Mouse (Mus musculus) ES-E14 (cell line): ENCODE results near the gene Rbm4b. TPM values are rescaled to one million over a fixed set of nuclear protein-coding genes. Genes with fewer than 3 reads are reported as not detected.

Experiments
- DNase-seq: peaks from one replicate; pipeline ENCODE4 v3.0.0-alpha.2; 2013; ENCODE audit warnings: low read depth, low spot score
- H3K27ac ChIP-seq: 2 replicates; pipeline ENCODE4 v1.5.1; 2012; ENCODE audit warnings: low read depth, mild to moderate bottlenecking, low read length, moderate library complexity, mixed read lengths; ENCODE audit not compliant: poor library complexity, insufficient read depth, severe bottlenecking
- H3K36me3 ChIP-seq: 2 replicates; pipeline ENCODE4 v1.6.1; 2012; ENCODE audit warnings: mild to moderate bottlenecking, low read length, moderate library complexity, mixed read lengths; ENCODE audit not compliant: control insufficient read depth, poor library complexity, insufficient read depth, severe bottlenecking
- H3K4me1 ChIP-seq, 2 experiments: fragments of 150-350 bp in 1 of 2; sonication (generic) in 1 of 2; 2 replicates each; pipeline ENCODE4 v1.6.1; 2012; ENCODE audit warnings: low read length in 2 of 2, mild to moderate bottlenecking in 1 of 2, mixed read lengths in 1 of 2; ENCODE audit not compliant: control insufficient read depth in 2 of 2, insufficient read depth in 2 of 2, poor library complexity in 1 of 2
- H3K4me3 ChIP-seq, 2 experiments: fragments of 150-350 bp in 1 of 2; sonication (generic) in 1 of 2; 2 replicates each; pipeline ENCODE4 v1.5.1; 2012; ENCODE audit warnings: low read length in 2 of 2, low read depth in 1 of 2, mild to moderate bottlenecking in 1 of 2, mixed read lengths in 1 of 2; ENCODE audit not compliant: insufficient read depth in 1 of 2, poor library complexity in 1 of 2, severe bottlenecking in 1 of 2
- H3K9ac ChIP-seq: 2 replicates; pipeline ENCODE4 v1.6.1; 2012; ENCODE audit warnings: low read depth, mild to moderate bottlenecking, low read length, mixed read lengths; ENCODE audit not compliant: poor library complexity, insufficient read depth, severe bottlenecking
- H3K9me3 ChIP-seq: fragments of 150-350 bp; sonication (generic); 2 replicates; pipeline ENCODE4 v1.6.1; 2012; ENCODE audit warnings: low read depth, mild to moderate bottlenecking, low read length; ENCODE audit not compliant: control insufficient read depth, insufficient read depth
- CHD2 ChIP-seq: IDR thresholded peaks from 2 replicates; pipeline ENCODE4 v1.6.1; 2014; ENCODE audit warnings: mild to moderate bottlenecking, low read depth, low read length, inconsistent platforms
- HCFC1 ChIP-seq: IDR thresholded peaks from 2 replicates; pipeline ENCODE4 v1.6.1; 2012; ENCODE audit warnings: low read length, inconsistent platforms, borderline replicate concordance; ENCODE audit not compliant: insufficient read depth
- MAFK ChIP-seq: IDR thresholded peaks from 2 replicates; pipeline ENCODE4 v1.6.1; 2014; ENCODE audit warnings: mild to moderate bottlenecking, low read depth, low read length, inconsistent platforms; ENCODE audit not compliant: insufficient read depth
- ZC3H11A ChIP-seq: IDR thresholded peaks from 2 replicates; pipeline ENCODE4 v1.6.1; 2012; ENCODE audit warnings: low read depth, mild to moderate bottlenecking, inconsistent platforms, low read length, borderline replicate concordance
- ZNF384 ChIP-seq: IDR thresholded peaks from 2 replicates; pipeline ENCODE4 v1.6.1; 2012; ENCODE audit warnings: low read depth, low read length, inconsistent platforms
- in situ Hi-C, 2 experiments: fragments of 600-800 bp; cut with MboI; formaldehyde crosslinking; loops; one replicate each; pipeline ENCODE4 v1.15.1; 2025; ENCODE audit warnings: low sequenced_read_pairs in 2 of 2, inconsistent platforms in 1 of 2; ENCODE audit not compliant: unreplicated experiment in 2 of 2
- total RNA-seq: library from RNA; depleted of rRNA; stranded (reverse); fragments of 300-350 nt; gene quantifications from 2 replicates; pipeline ENCODE4 v1.2.3, GENCODE M21; 2012

Rbm4b gene
- total RNA-seq, 1 experiment = 11.1 TPM

DNA sequence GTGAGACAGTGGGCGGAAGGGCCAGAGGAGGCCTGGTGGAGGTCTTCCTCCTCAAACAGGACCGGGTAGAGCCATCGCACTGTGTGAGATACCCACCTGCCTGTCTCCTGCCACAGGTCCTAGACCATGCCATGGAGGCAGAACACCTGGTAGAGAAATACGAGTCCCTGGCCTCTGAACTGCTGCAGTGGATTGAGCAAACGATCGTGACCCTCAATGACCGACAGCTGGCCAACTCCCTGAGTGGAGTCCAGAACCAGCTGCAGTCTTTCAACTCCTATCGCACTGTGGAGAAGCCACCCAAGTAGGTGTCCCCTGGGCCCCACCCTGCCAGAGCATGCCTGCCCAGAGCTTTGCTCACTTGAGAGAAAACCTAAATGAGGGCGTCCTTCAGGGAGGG is 27.1 kb upstream of the Rbm4b start:
- H3K4me3 ChIP-seq = no peak overlapping the region
- H3K9me3 ChIP-seq = no peaks in the 10 kb centered on the region
- in situ Hi-C loops = loop anchor here in 1 of 2 experiments (25.0 kb wide), 1 partner anchor 92 kb away; the partner anchor contains the start of gene Rce1
- H3K27ac ChIP-seq = no peak overlapping the region
- peaks cover 12% of the 10 kb centered on the region; the same call in 1 of the 2 replicates for H3K36me3 ChIP-seq
- H3K9ac ChIP-seq = no peak overlapping the region
- H3K4me1 ChIP-seq = 0 out of 4 replicates have a peak, but pooled peaks cover 0 to under 1% of the 10 kb centered on the region in 2 experiments
- DNase-seq = no peak
- TF ChIP-seq ZNF384 (no peak), CHD2 (no peak), MAFK (no peak), HCFC1 (no peak), ZC3H11A (no peak)

DNA sequence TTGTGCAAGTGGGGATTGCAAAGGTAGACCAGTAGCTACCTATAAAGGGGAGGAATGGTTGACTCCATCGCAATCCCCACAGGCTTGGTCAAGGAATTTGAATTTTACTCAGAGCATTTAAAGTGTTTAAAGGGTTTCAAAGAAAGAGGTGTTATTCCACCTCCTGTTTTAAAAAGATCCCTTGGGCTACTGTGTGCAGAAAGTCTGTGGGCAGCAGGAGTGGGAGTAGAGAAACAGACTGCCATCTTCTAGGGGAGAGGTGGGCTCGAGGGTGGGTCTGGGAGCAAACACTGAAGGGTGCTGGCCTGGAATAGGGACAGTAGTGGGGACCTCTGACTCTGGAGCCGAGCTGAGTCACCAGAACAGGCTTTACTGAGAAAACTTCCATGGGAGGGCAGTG is 23.2 kb upstream of the Rbm4b start:
- no peak for DNase-seq
- Histone ChIP-seq H3K36me3 (peaks cover 16% of the 10 kb centered on the region; the same call in 1 of the 2 replicates), H3K4me3 (no peak overlapping the region), H3K9ac (no peak overlapping the region), H3K9me3 (no peaks in the 10 kb centered on the region), H3K27ac (no peak overlapping the region), H3K4me1 (no peaks in the 10 kb centered on the region)
- no peak for TF ChIP-seq ZC3H11A
- no peak for TF ChIP-seq ZNF384
- TF ChIP-seq CHD2 = no peak
- TF ChIP-seq HCFC1 = no peak
- no peak for TF ChIP-seq MAFK
- in situ Hi-C loops = loop anchor here in 1 of 2 experiments (25.0 kb wide), 1 partner anchor 96 kb away; the partner anchor contains the start of gene Rce1

DNA sequence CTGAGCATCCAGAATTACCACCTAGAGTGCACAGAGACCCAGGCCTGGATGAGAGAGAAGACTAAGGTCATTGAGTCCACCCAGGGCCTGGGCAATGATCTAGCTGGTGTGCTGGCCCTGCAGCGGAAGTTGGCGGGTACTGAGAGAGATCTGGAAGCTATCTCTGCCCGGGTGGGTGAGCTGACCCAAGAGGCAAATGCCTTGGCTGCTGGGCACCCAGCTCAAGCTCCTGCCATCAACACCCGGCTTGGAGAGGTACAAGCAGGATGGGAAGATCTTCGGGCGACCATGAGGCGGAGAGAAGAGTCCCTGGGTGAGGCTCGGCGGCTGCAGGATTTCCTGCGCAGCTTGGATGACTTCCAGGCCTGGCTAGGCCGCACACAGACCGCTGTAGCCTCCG is 18.4 kb upstream of the Rbm4b start:
- peak overlapping the region; percentile 64 for H3K9ac ChIP-seq
- in situ Hi-C loops = loop anchor here in 1 of 2 experiments (25.0 kb wide), 1 partner anchor 101 kb away; the partner anchor contains the start of gene Rce1
- H3K4me3 ChIP-seq = peak overlapping the region; percentile 46 to 52
- no peak for TF ChIP-seq CHD2
- H3K27ac ChIP-seq = no peak overlapping the region
- DNase-seq = no peak
- peaks cover 0 to 3% of the 10 kb centered on the region in 2 experiments; a peak in 1 of 4 replicates for H3K4me1 ChIP-seq
- peaks cover 14% of the 10 kb centered on the region; the same call in 1 of the 2 replicates for H3K36me3 ChIP-seq
- no peaks in the 10 kb centered on the region for H3K9me3 ChIP-seq

DNA sequence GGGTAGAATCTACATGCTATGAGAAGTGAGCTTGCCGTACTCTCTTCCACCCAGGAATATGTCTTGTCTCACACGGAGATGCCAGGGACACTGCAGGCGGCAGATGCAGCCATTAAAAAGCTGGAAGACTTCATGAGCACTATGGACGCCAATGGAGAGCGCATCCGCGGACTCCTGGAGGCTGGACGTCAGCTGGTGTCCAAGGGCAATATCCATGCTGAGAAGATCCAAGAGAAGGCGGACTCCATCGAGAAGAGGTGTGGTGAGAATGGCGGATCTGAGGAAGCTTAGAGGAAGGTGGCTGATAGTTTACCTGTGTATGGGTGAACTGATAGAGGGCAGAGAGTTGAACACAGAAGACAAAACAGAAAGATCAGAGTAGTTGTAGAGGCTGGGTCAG is 17.2 kb upstream of the Rbm4b start:
- peaks cover 10% of the 10 kb centered on the region; the same call in 1 of the 2 replicates for H3K36me3 ChIP-seq
- no peak for DNase-seq
- no peak overlapping the region for H3K27ac ChIP-seq
- 0 out of 4 replicates have a peak overlapping the region, but pooled peaks have one; percentile 6 to 8 for H3K4me3 ChIP-seq
- 0 out of 2 replicates have a peak overlapping the region, but pooled peaks have one; percentile 36 for H3K9ac ChIP-seq
- H3K9me3 ChIP-seq = no peaks in the 10 kb centered on the region
- in situ Hi-C loops = loop anchor here in 1 of 2 experiments (25.0 kb wide), 1 partner anchor 102 kb away; the partner anchor contains the start of gene Rce1
- TF ChIP-seq CHD2 (no peak), ZC3H11A (no peak)
- peaks cover 0 to 3% of the 10 kb centered on the region in 2 experiments; a peak in 1 of 4 replicates for H3K4me1 ChIP-seq

GRCm38 (mm10) chr19:4739762-4740161 is 16.5 kb upstream of the Rbm4b start:
- Histone ChIP-seq H3K9ac (no peak overlapping the region), H3K36me3 (peaks cover 8% of the 10 kb centered on the region; the same call in 1 of the 2 replicates), H3K27ac (no peak overlapping the region), H3K4me1 (peaks cover 0 to 3% of the 10 kb centered on the region in 2 experiments; a peak in 1 of 4 replicates), H3K9me3 (no peaks in the 10 kb centered on the region), H3K4me3 (no peak overlapping the region)
- in situ Hi-C loops = loop anchor here (5.0 to 25.0 kb wide), 2 partner anchors 92 to 102 kb away; partner anchors contain the start of gene Rce1 (in 1 of the 2)
- no peak for DNase-seq
- TF ChIP-seq CHD2 (no peak), ZC3H11A (no peak), MAFK (no peak), HCFC1 (no peak), ZNF384 (no peak)
